Mouse (Mus musculus) ES-E14 (cell line): ENCODE measurements at regions not wholly inside any gene's neighbourhood (a gene's known extent, or its start where the extent isn't known, plus 50 kb on each side); places are given as distances from the start of the nearest gene placed in this dataset.

Experiments used
- DNase-seq: peaks from one replicate; pipeline ENCODE4 v3.0.0-alpha.2; 2013; ENCODE audit warnings: low read depth, low spot score
- H3K27ac ChIP-seq: 2 replicates; pipeline ENCODE4 v1.5.1; 2012; ENCODE audit warnings: low read depth, mild to moderate bottlenecking, low read length, moderate library complexity, mixed read lengths; ENCODE audit not compliant: poor library complexity, insufficient read depth, severe bottlenecking
- H3K36me3 ChIP-seq: 2 replicates; pipeline ENCODE4 v1.6.1; 2012; ENCODE audit warnings: mild to moderate bottlenecking, low read length, moderate library complexity, mixed read lengths; ENCODE audit not compliant: control insufficient read depth, poor library complexity, insufficient read depth, severe bottlenecking
- H3K4me1 ChIP-seq, 2 experiments: fragments of 150-350 bp in 1 of 2; sonication (generic) in 1 of 2; 2 replicates each; pipeline ENCODE4 v1.6.1; 2012; ENCODE audit warnings: low read length in 2 of 2, mild to moderate bottlenecking in 1 of 2, mixed read lengths in 1 of 2; ENCODE audit not compliant: control insufficient read depth in 2 of 2, insufficient read depth in 2 of 2, poor library complexity in 1 of 2
- H3K4me3 ChIP-seq, 2 experiments: fragments of 150-350 bp in 1 of 2; sonication (generic) in 1 of 2; 2 replicates each; pipeline ENCODE4 v1.5.1; 2012; ENCODE audit warnings: low read length in 2 of 2, low read depth in 1 of 2, mild to moderate bottlenecking in 1 of 2, mixed read lengths in 1 of 2; ENCODE audit not compliant: insufficient read depth in 1 of 2, poor library complexity in 1 of 2, severe bottlenecking in 1 of 2
- H3K9ac ChIP-seq: 2 replicates; pipeline ENCODE4 v1.6.1; 2012; ENCODE audit warnings: low read depth, mild to moderate bottlenecking, low read length, mixed read lengths; ENCODE audit not compliant: poor library complexity, insufficient read depth, severe bottlenecking
- H3K9me3 ChIP-seq: fragments of 150-350 bp; sonication (generic); 2 replicates; pipeline ENCODE4 v1.6.1; 2012; ENCODE audit warnings: low read depth, mild to moderate bottlenecking, low read length; ENCODE audit not compliant: control insufficient read depth, insufficient read depth
- CHD2 ChIP-seq: IDR thresholded peaks from 2 replicates; pipeline ENCODE4 v1.6.1; 2014; ENCODE audit warnings: mild to moderate bottlenecking, low read depth, low read length, inconsistent platforms
- HCFC1 ChIP-seq: IDR thresholded peaks from 2 replicates; pipeline ENCODE4 v1.6.1; 2012; ENCODE audit warnings: low read length, inconsistent platforms, borderline replicate concordance; ENCODE audit not compliant: insufficient read depth
- MAFK ChIP-seq: IDR thresholded peaks from 2 replicates; pipeline ENCODE4 v1.6.1; 2014; ENCODE audit warnings: mild to moderate bottlenecking, low read depth, low read length, inconsistent platforms; ENCODE audit not compliant: insufficient read depth
- ZC3H11A ChIP-seq: IDR thresholded peaks from 2 replicates; pipeline ENCODE4 v1.6.1; 2012; ENCODE audit warnings: low read depth, mild to moderate bottlenecking, inconsistent platforms, low read length, borderline replicate concordance
- ZNF384 ChIP-seq: IDR thresholded peaks from 2 replicates; pipeline ENCODE4 v1.6.1; 2012; ENCODE audit warnings: low read depth, low read length, inconsistent platforms
- in situ Hi-C, 2 experiments: fragments of 600-800 bp; cut with MboI; formaldehyde crosslinking; loops; one replicate each; pipeline ENCODE4 v1.15.1; 2025; ENCODE audit warnings: low sequenced_read_pairs in 2 of 2, inconsistent platforms in 1 of 2; ENCODE audit not compliant: unreplicated experiment in 2 of 2

GRCm38 (mm10) chr5:39855685-39856615, 100.7 kb upstream of the Hs3st1 start:
- Histone ChIP-seq H3K36me3 (no peaks in the 10 kb centered on the region), H3K27ac (no peak overlapping the region), H3K9ac (no peak overlapping the region), H3K9me3 (no peaks in the 10 kb centered on the region), H3K4me3 (no peak overlapping the region), H3K4me1 (no peaks in the 10 kb centered on the region)
- TF ChIP-seq CHD2 (no peak), HCFC1 (no peak), MAFK (no peak), ZNF384 (no peak), ZC3H11A (no peak)
- DNase-seq = no peak
- in situ Hi-C loops = no loop called here

GRCm38 (mm10) chr5:39847187-39847586, 91.9 kb upstream of the Hs3st1 start:
- H3K9ac ChIP-seq = no peak overlapping the region
- in situ Hi-C loops = no loop called here
- H3K27ac ChIP-seq = no peak overlapping the region
- H3K9me3 ChIP-seq = no peaks in the 10 kb centered on the region
- no peaks in the 10 kb centered on the region for H3K36me3 ChIP-seq
- H3K4me1 ChIP-seq = no peaks in the 10 kb centered on the region
- no peak for TF ChIP-seq HCFC1
- TF ChIP-seq MAFK = no peak
- no peak for TF ChIP-seq ZNF384
- TF ChIP-seq CHD2 = no peak
- TF ChIP-seq ZC3H11A = no peak
- DNase-seq = no peak
- no peak overlapping the region for H3K4me3 ChIP-seq

GRCm38 (mm10) chr5:39841186-39841585, 85.9 kb upstream of the Hs3st1 start:
- Histone ChIP-seq H3K27ac (no peak overlapping the region), H3K4me1 (no peaks in the 10 kb centered on the region), H3K9me3 (no peaks in the 10 kb centered on the region), H3K36me3 (no peaks in the 10 kb centered on the region), H3K4me3 (no peak overlapping the region), H3K9ac (no peak overlapping the region)
- DNase-seq = no peak
- TF ChIP-seq MAFK = no peak
- no peak for TF ChIP-seq HCFC1
- no peak for TF ChIP-seq ZNF384
- TF ChIP-seq ZC3H11A = no peak
- no peak for TF ChIP-seq CHD2
- in situ Hi-C loops = no loop called here

GRCm38 (mm10) chr5:39840576-39840975, 85.3 kb upstream of the Hs3st1 start:
- Histone ChIP-seq H3K4me3 (no peak overlapping the region), H3K4me1 (no peaks in the 10 kb centered on the region), H3K9ac (no peak overlapping the region), H3K36me3 (no peaks in the 10 kb centered on the region), H3K27ac (no peak overlapping the region), H3K9me3 (no peaks in the 10 kb centered on the region)
- DNase-seq = no peak
- in situ Hi-C loops = no loop called here
- TF ChIP-seq HCFC1 = no peak
- no peak for TF ChIP-seq ZC3H11A
- TF ChIP-seq ZNF384 = no peak
- no peak for TF ChIP-seq MAFK
- TF ChIP-seq CHD2 = no peak
